Mouse (Mus musculus) regulatory T cell (primary cell): ENCODE results near the gene Prrx2.

ENCODE experiments used
- in situ Hi-C: fragments of 300-600 bp; cut with MboI, MseI; formaldehyde crosslinking; loops from one replicate; pipeline ENCODE4 v1.15.1; 2025; ENCODE audit warnings: high pct_unique_total_duplicates

Prrx2 gene

GRCm38 (mm10) chr2:30823385-30824153, 11.2 kb upstream of the Prrx2 start:
- in situ Hi-C loops = no loop called here

GRCm38 (mm10) chr2:30826825-30827748, 7.7 kb upstream of the Prrx2 start:
- in situ Hi-C loops = no loop called here

GRCm38 (mm10) chr2:30827749-30828475, 6.9 kb upstream of the Prrx2 start:
- in situ Hi-C loops = no loop called here

- in situ Hi-C loops = no loop called here
Observed at GRCm38 (mm10) chr2:30829315-30829714, 5.5 kb upstream of the Prrx2 start.

GRCm38 (mm10) chr2:30830283-30830795, 4.4 kb upstream of the Prrx2 start, which contains the start of gene Asb6:
TSS of gene Asb6 (minus strand) at chr2:30830333.
- in situ Hi-C loops = no loop called here

GRCm38 (mm10) chr2:30833644-30834043, 1.1 kb upstream of the Prrx2 start:
- in situ Hi-C loops = no loop called here

- in situ Hi-C loops = no loop called here
Observed at GRCm38 (mm10) chr2:30836238-30836990, 1.6 kb downstream of the Prrx2 start.

- in situ Hi-C loops = no loop called here
Observed at GRCm38 (mm10) chr2:30842615-30843014, 7.8 kb downstream of the Prrx2 start.

- in situ Hi-C loops = loop anchor here (5.0 kb wide), 1 partner anchor 62 kb away; no protein-coding TSS in a partner anchor
Observed at GRCm38 (mm10) chr2:30845152-30846070, 10.6 kb downstream of the Prrx2 start.

GRCm38 (mm10) chr2:30846236-30846635, 11.5 kb downstream of the Prrx2 start:
- in situ Hi-C loops = loop anchor here (5.0 kb wide), 1 partner anchor 61 kb away; no protein-coding TSS in a partner anchor

- in situ Hi-C loops = loop anchor here (5.0 kb wide), 1 partner anchor 61 kb away; no protein-coding TSS in a partner anchor
Observed at GRCm38 (mm10) chr2:30846723-30847122, 12.0 kb downstream of the Prrx2 start.

GRCm38 (mm10) chr2:30848184-30848583, 13.4 kb downstream of the Prrx2 start:
- in situ Hi-C loops = loop anchor here (5.0 kb wide), 1 partner anchor 59 kb away; no protein-coding TSS in a partner anchor

GRCm38 (mm10) chr2:30850581-30850980, 15.8 kb downstream of the Prrx2 start:
- in situ Hi-C loops = no loop called here

- in situ Hi-C loops = no loop called here
Observed at GRCm38 (mm10) chr2:30852771-30853313, 18.1 kb downstream of the Prrx2 start.

- in situ Hi-C loops = no loop called here
Observed at GRCm38 (mm10) chr2:30857076-30857475, 22.3 kb downstream of the Prrx2 start.

- in situ Hi-C loops = no loop called here
Observed at GRCm38 (mm10) chr2:30859782-30860181, 25.0 kb downstream of the Prrx2 start.

GRCm38 (mm10) chr2:30862081-30862480, 27.3 kb downstream of the Prrx2 start:
- in situ Hi-C loops = no loop called here

GRCm38 (mm10) chr2:30863574-30863973, 28.8 kb downstream of the Prrx2 start:
- in situ Hi-C loops = no loop called here

- in situ Hi-C loops = no loop called here
Observed at GRCm38 (mm10) chr2:30864968-30865381, 30.2 kb downstream of the Prrx2 start.
